Mouse (Mus musculus): ENCODE data around the gene Slc4a5. TPM values are rescaled to one million over a fixed set of nuclear protein-coding genes. Genes with fewer than 3 reads are reported as not detected.

Gene Slc4a5
- total and polyA plus RNA-seq, 3 experiments, result 0.04 TPM; not detected in 2

DNA sequence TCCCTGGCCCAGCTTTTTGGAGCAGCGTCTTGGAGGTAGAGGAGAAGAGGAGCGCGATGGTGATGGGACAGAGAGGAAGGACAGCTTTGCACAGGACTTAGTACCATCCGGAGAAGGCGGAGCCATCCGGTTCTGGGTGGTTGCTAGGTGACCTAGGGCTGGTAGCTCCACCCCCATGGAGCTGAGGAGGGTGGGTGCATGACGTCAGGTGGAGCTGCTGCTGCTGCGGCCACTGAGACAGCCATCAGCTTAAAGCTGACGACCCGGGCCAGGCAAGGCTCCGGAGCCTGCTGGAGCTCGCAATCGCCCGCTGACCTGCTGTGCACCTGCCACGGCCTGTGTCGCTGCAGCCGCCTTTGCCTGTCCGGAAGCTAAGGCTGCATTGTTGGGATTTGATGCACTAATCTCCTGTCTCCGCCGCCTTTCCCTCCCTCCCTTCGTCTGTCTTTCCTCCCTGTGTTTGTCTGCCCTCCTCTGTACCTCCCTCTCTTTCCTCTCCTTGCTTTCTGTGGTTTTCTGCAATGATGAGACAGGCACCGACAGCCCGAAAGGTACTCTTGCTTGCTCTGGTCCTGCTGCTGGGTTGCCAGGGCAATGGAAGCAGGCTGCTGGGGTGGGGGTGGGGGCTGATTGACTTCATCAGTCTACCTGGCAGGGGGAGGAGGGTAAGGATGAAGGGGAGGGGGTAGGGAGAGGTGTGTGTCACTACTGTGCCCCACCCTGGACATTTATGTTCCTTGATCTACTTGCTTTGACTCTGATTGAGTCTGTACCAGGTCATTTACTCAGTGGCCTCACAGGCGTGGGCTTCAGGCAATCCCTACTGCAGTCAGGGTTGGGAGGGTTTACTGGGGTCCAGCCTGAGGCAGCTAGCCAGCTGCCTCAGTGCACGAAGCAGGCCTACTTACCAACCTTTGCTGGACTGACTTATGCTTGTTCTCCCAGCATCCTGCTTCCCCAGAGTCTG is 33.5 kb upstream of the Slc4a5 start:
- H3K4me3 ChIP-seq (ENCODE audit: control insufficient read depth in 1 of 2, insufficient read depth in 1 of 2, low read depth in 2 of 2, low read length in 2 of 2), result no peak overlapping the region
- DNase-seq (ENCODE audit: low read depth, low spot score), result no peak
- H3K4me1 ChIP-seq (ENCODE audit: control insufficient read depth in 1 of 2, insufficient read depth in 2 of 2, low read length in 2 of 2), result no peaks in the 10 kb centered on the region
- no peaks in the 10 kb centered on the region for H3K9me3 ChIP-seq (replicated peaks; ENCODE audit: insufficient read depth, low read length)
- H3K79me2 ChIP-seq (ENCODE audit: control insufficient read depth, insufficient read depth, low read length, poor library complexity), result no peaks in the 10 kb centered on the region
- H3K9ac ChIP-seq (ENCODE audit: control insufficient read depth, low read depth, low read length, poor library complexity, severe bottlenecking), result no peak overlapping the region
- no peak overlapping the region for H3K27ac ChIP-seq (ENCODE audit: control insufficient read depth, low read depth, low read length)
- no peak for TF ChIP-seq CHD2 (IDR thresholded peaks at IDR 0.05; ENCODE audit: low read length)
- TF ChIP-seq MYB (IDR thresholded peaks at IDR 0.05; ENCODE audit: low read depth, low read length), result no peak
- no peak for TF ChIP-seq MXI1 (IDR thresholded peaks at IDR 0.05; ENCODE audit: low read depth, low read length)
- TF ChIP-seq CTCF (IDR thresholded peaks at IDR 0.05 in 2 of 3, conservative IDR thresholded peaks at IDR 0.05 in 1 of 3; ENCODE audit: control insufficient read depth in 1 of 3, insufficient read depth in 1 of 3, low read depth in 2 of 3, low read length in 3 of 3, poor library complexity in 1 of 3, severe bottlenecking in 1 of 3), result no peak
- no peak for TF ChIP-seq POLR2AphosphoS5 (IDR thresholded peaks at IDR 0.05; ENCODE audit: borderline replicate concordance, low read depth, low read length)
- no peak for TF ChIP-seq JUND (IDR thresholded peaks at IDR 0.05; ENCODE audit: low read depth, low read length)
- no peak for TF ChIP-seq KAT2A (conservative IDR thresholded peaks at IDR 0.05; ENCODE audit: low read depth, low read length)
- TF ChIP-seq POLR2AphosphoS2 (IDR thresholded peaks at IDR 0.05; ENCODE audit: low read length), result no peak
- no peak for TF ChIP-seq BHLHE40 (IDR thresholded peaks at IDR 0.05; ENCODE audit: borderline replicate concordance, low read depth, low read length)
- TF ChIP-seq GABPA (IDR thresholded peaks at IDR 0.05; ENCODE audit: low read depth, low read length), result no peak
- TF ChIP-seq GATA1 (IDR thresholded peaks at IDR 0.05; ENCODE audit: low read depth, low read length), result no peak
- no peak for TF ChIP-seq MAFK (IDR thresholded peaks at IDR 0.05; ENCODE audit: borderline replicate concordance, low read depth, low read length)
- no peak for TF ChIP-seq POLR2A (IDR thresholded peaks at IDR 0.05; ENCODE audit: control insufficient read depth in 1 of 2, insufficient read depth in 1 of 2, low read depth in 1 of 2, low read length in 2 of 2, poor library complexity in 1 of 2)
- no peak for TF ChIP-seq NRF1 (IDR thresholded peaks at IDR 0.05; ENCODE audit: insufficient read depth, low read depth, low read length, poor library complexity, severe bottlenecking)
- no peak for TF ChIP-seq ETS1 (IDR thresholded peaks at IDR 0.05; ENCODE audit: low read depth, low read length)
- no peak for TF ChIP-seq RCOR1 (IDR thresholded peaks at IDR 0.05; ENCODE audit: low read depth, low read length)
- no peak for TF ChIP-seq USF2 (IDR thresholded peaks at IDR 0.05; ENCODE audit: borderline replicate concordance in 1 of 2, insufficient read depth in 1 of 2, low read depth in 1 of 2, low read length in 2 of 2)
- TF ChIP-seq SMC3 (IDR thresholded peaks at IDR 0.05; ENCODE audit: low read depth, low read length), result no peak
- no peak for TF ChIP-seq SIN3A (IDR thresholded peaks at IDR 0.05; ENCODE audit: low read length)
- TF ChIP-seq MAX (IDR thresholded peaks at IDR 0.05; ENCODE audit: low read length), result no peak
- no peaks in the 10 kb centered on the region for H3K27me3 ChIP-seq (ENCODE audit: control insufficient read depth in 1 of 2, insufficient read depth in 2 of 2, low read length in 2 of 2)
- H3K36me3 ChIP-seq (ENCODE audit: control insufficient read depth in 1 of 2, insufficient read depth in 2 of 2, low read length in 2 of 2), result no peaks in the 10 kb centered on the region; a peak in 1 of 4 replicates
